Mouse (Mus musculus): ENCODE measurements around the gene Cfap52.

DNA sequence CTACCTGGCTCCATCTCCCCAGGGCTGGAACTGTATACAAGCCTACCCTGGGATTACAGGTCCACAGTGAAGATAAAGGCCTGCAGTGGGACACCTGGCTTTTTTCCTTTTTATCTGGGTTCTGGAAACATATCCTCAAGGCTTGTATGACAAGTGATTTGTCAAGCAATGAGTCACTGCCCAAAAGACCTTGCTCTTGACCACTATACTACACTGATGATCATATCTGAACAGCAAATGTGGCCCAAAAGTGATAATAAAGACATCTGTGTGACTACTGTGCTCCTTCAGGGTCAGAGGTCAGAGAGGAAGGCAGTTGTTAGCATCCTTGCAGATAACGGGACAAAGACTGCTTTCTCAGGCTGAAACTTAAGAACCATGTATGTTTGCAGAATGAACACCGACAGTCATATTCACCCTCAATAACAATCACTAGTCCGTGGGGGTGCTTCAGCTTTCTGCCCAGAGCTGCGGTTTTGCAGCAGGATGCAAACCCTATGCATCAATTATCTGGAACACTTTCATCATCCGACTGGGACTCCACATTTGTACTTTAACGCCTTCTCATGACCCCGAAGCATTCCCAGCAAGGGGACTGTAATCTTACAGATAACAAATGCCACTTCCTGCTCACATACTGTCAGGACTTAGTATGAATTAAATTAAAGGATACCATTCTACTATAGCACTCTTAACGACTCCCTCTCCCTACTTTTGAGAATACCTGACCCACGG, 45.1 kb downstream of the Cfap52 start:
- TF ChIP-seq CTCF (IDR thresholded peaks at IDR 0.05) (no peak), POLR2A (IDR thresholded peaks at IDR 0.05; ENCODE audit: insufficient read depth, low read depth, low read length) (no peak)

Measured in heart, adult 2 months (tissue).